Mouse (Mus musculus): ENCODE measurements around the gene Tmem151b.

DNA sequence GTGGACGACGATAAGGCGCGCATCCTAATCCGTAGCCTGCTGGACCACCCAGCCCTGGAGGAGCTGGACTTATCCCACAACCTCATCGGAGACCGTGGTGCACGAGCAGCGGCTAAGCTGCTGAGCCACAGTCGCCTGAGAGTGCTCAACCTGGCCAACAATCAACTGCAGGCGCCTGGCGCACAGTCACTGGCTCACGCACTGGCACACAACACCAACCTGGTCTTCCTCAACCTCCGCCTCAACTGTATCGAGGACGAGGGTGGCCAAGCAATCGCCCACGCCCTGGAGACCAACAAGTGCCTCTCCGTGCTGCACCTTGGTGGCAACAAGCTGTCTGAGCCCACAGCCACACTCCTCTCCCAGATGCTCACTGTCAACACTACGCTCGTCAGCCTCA is 9.8 kb downstream of the Tmem151b start:
- TF ChIP-seq CTCF (IDR thresholded peaks at IDR 0.05; ENCODE audit: low read depth, low read length): no peak
- no peak for TF ChIP-seq POLR2A (IDR thresholded peaks at IDR 0.05; ENCODE audit: extremely low read depth, insufficient read depth, low read length)

All from liver, adult 2 months (tissue).